Mouse (Mus musculus): ENCODE measurements around the gene Adh7.

- TF ChIP-seq CTCF (IDR thresholded peaks at IDR 0.05; ENCODE audit: borderline replicate concordance, insufficient read depth, low read length) (no peak), POLR2A (IDR thresholded peaks at IDR 0.05; ENCODE audit: low read depth, low read length) (no peak)
Observed at GRCm38 (mm10) chr3:138255366-138255765, 37.8 kb downstream of the Adh7 start.

Data from embryonic fibroblast, embryonic 13.5 days (primary cell).